30 mouse cellular contexts compared by ENCODE assay signal in genomic region chr1:98565701-98566100, GRCm38 (mm10).
DNase-seq lines count a peak whose midpoint lies in the region; ATAC-seq lines count a peak whose summit lies in the region.
"Had no signal": no experiment of that assay in that cellular context is flagged by ENCODE, and none has a peak within 500 bp of the region (broad histone marks: within the 10 kb centered on the region; RNA-seq: fewer than 3 reads in every experiment).

No protein-coding gene starts in this region.

- no peaks in the 10 kb centered on the region for H3K9me3 ChIP-seq in forebrain, embryonic 13.5 days (replicated peaks)
- H3K9me3 ChIP-seq in forebrain, embryonic 10.5 days = no peaks in the 10 kb centered on the region
- no peaks in the 10 kb centered on the region for H3K9me3 ChIP-seq in midbrain, embryonic 14.5 days (ENCODE audit: control insufficient read depth, low read length)
- H3K9me3 ChIP-seq in midbrain, embryonic 13.5 days = no peaks in the 10 kb centered on the region
- no peaks in the 10 kb centered on the region for H3K9me3 ChIP-seq in forebrain, embryonic 15.5 days
- H3K9me3 ChIP-seq: embryonic facial prominence, embryonic 10.5 days; embryonic facial prominence, embryonic 13.5 days; heart, embryonic 10.5 days; heart, embryonic 13.5 days had no signal

- H3K27me3 ChIP-seq in forebrain, embryonic 13.5 days = no peaks in the 10 kb centered on the region
- no peaks in the 10 kb centered on the region for H3K27me3 ChIP-seq in forebrain, embryonic 10.5 days (ENCODE audit: poor library complexity, severe bottlenecking)
- H3K27me3 ChIP-seq in midbrain, embryonic 14.5 days (ENCODE audit: control insufficient read depth, insufficient read depth, low read length) = no peaks in the 10 kb centered on the region
- no peaks in the 10 kb centered on the region for H3K27me3 ChIP-seq in midbrain, embryonic 13.5 days
- no peaks in the 10 kb centered on the region for H3K27me3 ChIP-seq in forebrain, embryonic 15.5 days
- H3K27me3 ChIP-seq: CH12.LX; embryonic facial prominence, embryonic 13.5 days; heart, embryonic 13.5 days had no signal

- H3K36me3 ChIP-seq in forebrain, embryonic 13.5 days (ENCODE audit: poor library complexity, severe bottlenecking) = no peaks in the 10 kb centered on the region
- no peaks in the 10 kb centered on the region for H3K36me3 ChIP-seq in forebrain, embryonic 10.5 days (replicated peaks)
- H3K36me3 ChIP-seq in midbrain, embryonic 14.5 days (ENCODE audit: control insufficient read depth, insufficient read depth, low read length) = no peaks in the 10 kb centered on the region
- H3K36me3 ChIP-seq in midbrain, embryonic 13.5 days = no peaks in the 10 kb centered on the region
- no peaks in the 10 kb centered on the region for H3K36me3 ChIP-seq in forebrain, embryonic 15.5 days
- H3K36me3 ChIP-seq: embryonic facial prominence, embryonic 10.5 days; embryonic facial prominence, embryonic 13.5 days; G1E; heart, embryonic 10.5 days; heart, embryonic 13.5 days had no signal

- H3K27ac ChIP-seq in forebrain, embryonic 13.5 days = no peak overlapping the region
- H3K27ac ChIP-seq in forebrain, embryonic 10.5 days = no peak overlapping the region
- no peak overlapping the region for H3K27ac ChIP-seq in midbrain, embryonic 14.5 days (replicated peaks; ENCODE audit: low read depth, low read length)
- H3K27ac ChIP-seq in midbrain, embryonic 13.5 days = no peak overlapping the region
- 0 out of 2 replicates have a peak overlapping the region, but pooled peaks have one; percentile 11 for H3K27ac ChIP-seq in forebrain, embryonic 15.5 days (replicated peaks)
- H3K27ac ChIP-seq: embryonic facial prominence, embryonic 10.5 days; embryonic facial prominence, embryonic 13.5 days; heart, adult 2 months; heart, embryonic 10.5 days; heart, embryonic 13.5 days; hindbrain, embryonic 14.5 days; hindbrain, postnatal 0 days had no signal

- no peak overlapping the region for H3K9ac ChIP-seq in forebrain, embryonic 13.5 days
- no peak overlapping the region for H3K9ac ChIP-seq in midbrain, embryonic 14.5 days (replicated peaks; ENCODE audit: low read length)
- no peak overlapping the region for H3K9ac ChIP-seq in midbrain, embryonic 13.5 days (replicated peaks)
- H3K9ac ChIP-seq in forebrain, embryonic 15.5 days (replicated peaks) = no peak overlapping the region
- H3K9ac ChIP-seq: embryonic facial prominence, embryonic 13.5 days; heart, embryonic 13.5 days; hindbrain, embryonic 14.5 days had no signal

- H3K4me1 ChIP-seq in forebrain, embryonic 13.5 days = no peaks in the 10 kb centered on the region
- H3K4me1 ChIP-seq in forebrain, embryonic 10.5 days = no peaks in the 10 kb centered on the region
- H3K4me1 ChIP-seq in midbrain, embryonic 14.5 days (ENCODE audit: control insufficient read depth, insufficient read depth, low read length) = no peaks in the 10 kb centered on the region
- no peaks in the 10 kb centered on the region for H3K4me1 ChIP-seq in midbrain, embryonic 13.5 days (replicated peaks)
- no peaks in the 10 kb centered on the region for H3K4me1 ChIP-seq in forebrain, embryonic 15.5 days
- H3K4me1 ChIP-seq: embryonic facial prominence, embryonic 10.5 days; embryonic facial prominence, embryonic 13.5 days; heart, embryonic 10.5 days; heart, embryonic 13.5 days had no signal

- peak; percentile 65; the same call in 1 of the 2 replicates for ATAC-seq in forebrain, embryonic 13.5 days
- ATAC-seq in midbrain, embryonic 14.5 days (ENCODE audit: low FRiP score, low TSS enrichment) = no peak
- ATAC-seq in midbrain, embryonic 13.5 days = no peak
- ATAC-seq in forebrain, embryonic 15.5 days (replicated peaks) = peak; percentile 46; the same call in 1 of the 2 replicates
- ATAC-seq: hindbrain, postnatal 0 days; inflammation-experienced regulatory T-cells, adult 6 months; intestine, embryonic 16.5 days had no signal

- DNase-seq in forebrain, embryonic 10.5 days (ENCODE audit: extremely low spot score, low spot score) = no peak
- DNase-seq in midbrain, embryonic 14.5 days = peak; percentile 1
- no peak for DNase-seq in heart, adult 18-20 months
- DNase-seq in MN1 (ENCODE audit: low spot score) = no peak
- DNase-seq: adrenal gland, adult 2 months; adrenal gland, postnatal 14 days; B cell, adult 2 months; cerebellum, adult 11 months; cerebellum, adult 8-10 months; cerebellum, postnatal 10 days; cerebellum, postnatal 36 days; embryo, embryonic 11 days; gastrocnemius, postnatal 25 days; heart, adult 2 months; heart, postnatal 14 days; heart, postnatal 4 days had no signal

- no peak overlapping the region for H3K4me2 ChIP-seq in forebrain, embryonic 13.5 days
- no peak overlapping the region for H3K4me2 ChIP-seq in midbrain, embryonic 14.5 days (ENCODE audit: low read length)
- no peak overlapping the region for H3K4me2 ChIP-seq in midbrain, embryonic 13.5 days (replicated peaks)
- no peak overlapping the region for H3K4me2 ChIP-seq in forebrain, embryonic 15.5 days (replicated peaks)
- H3K4me2 ChIP-seq: embryonic facial prominence, embryonic 13.5 days; heart, embryonic 13.5 days; hindbrain, embryonic 14.5 days had no signal

- H3K4me3 ChIP-seq in forebrain, embryonic 13.5 days = no peak overlapping the region
- H3K4me3 ChIP-seq in forebrain, embryonic 10.5 days = no peak overlapping the region
- H3K4me3 ChIP-seq in midbrain, embryonic 14.5 days (replicated peaks; ENCODE audit: low read depth, low read length) = no peak overlapping the region
- no peak overlapping the region for H3K4me3 ChIP-seq in midbrain, embryonic 13.5 days (replicated peaks)
- no peak overlapping the region for H3K4me3 ChIP-seq in forebrain, embryonic 15.5 days
- H3K4me3 ChIP-seq: embryonic facial prominence, embryonic 10.5 days; embryonic facial prominence, embryonic 13.5 days; erythroblast, embryonic 14.5 days; heart, adult 2 months; heart, embryonic 10.5 days; heart, embryonic 13.5 days had no signal

Comparison
In these comparisons a context has a peak if more than half of its experiments do, and no peak if none do; other contexts are left out.
1. ATAC-seq: peak in forebrain, embryonic 13.5 days (single experiment) and forebrain, embryonic 15.5 days (single experiment); none in midbrain, embryonic 14.5 days (single experiment) and midbrain, embryonic 13.5 days (single experiment).